Mouse (Mus musculus) cerebellum, adult 2 months (tissue): ENCODE results near the gene Ubd.

Experiments used
- CTCF ChIP-seq: fragments of 200-500 bp; IDR thresholded peaks from 2 replicates; pipeline ENCODE4 v1.5.1; 2011; ENCODE audit warnings: low read depth, mild to moderate bottlenecking, control low read depth, low read length, moderate library complexity, borderline replicate concordance; ENCODE audit not compliant: insufficient read depth
- POLR2A ChIP-seq: fragments of 200-500 bp; IDR thresholded peaks from 2 replicates; pipeline ENCODE4 v1.6.1; 2011; ENCODE audit warnings: low read length, control low read depth, borderline replicate concordance; ENCODE audit not compliant: insufficient read depth

DNA sequence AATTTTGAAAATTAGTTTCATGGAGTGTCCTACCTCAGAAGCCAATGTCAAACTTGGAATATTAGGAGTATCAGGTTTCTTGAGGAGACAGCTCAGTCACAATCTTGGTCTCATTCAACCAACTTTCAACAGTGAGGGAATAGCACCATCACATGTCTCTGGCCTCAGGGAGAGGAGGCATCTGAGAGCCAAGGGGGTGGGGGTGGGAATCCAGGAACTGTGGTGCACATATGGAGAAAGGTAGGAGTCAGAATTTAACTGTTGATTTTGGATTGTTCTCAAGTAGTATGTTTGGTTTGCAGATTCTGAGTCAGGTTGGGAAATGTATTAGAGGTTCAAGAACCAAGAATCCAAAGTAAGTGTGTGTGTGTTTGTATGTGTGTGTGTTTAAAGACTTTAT, 660 bp upstream of the Ubd start:
- no peak for TF ChIP-seq CTCF
- TF ChIP-seq POLR2A: no peak
